ENCODE assay signal across 8 mouse cellular contexts in genomic region chr7:96417251-96418004, GRCm38 (mm10).
A peak's percentile ranks its signal among the peaks of the same experiment; 100 is the strongest.
DNase-seq lines count a peak whose midpoint lies in the region; ATAC-seq lines count a peak whose summit lies in the region.

No protein-coding gene starts in this region.

- H3K4me2 ChIP-seq in hindbrain, embryonic 13.5 days: no peak overlapping the region
- no peak overlapping the region for H3K4me2 ChIP-seq in hindbrain, embryonic 12.5 days (replicated peaks)
- no peak overlapping the region for H3K4me2 ChIP-seq in kidney, embryonic 15.5 days
- no peak overlapping the region for H3K4me2 ChIP-seq in limb, embryonic 11.5 days (ENCODE audit: low read depth, severe bottlenecking)

- DNase-seq in cerebellum, adult 18-20 months: peak; percentile 77 to 78
- peak; percentile 29 for DNase-seq in gastrocnemius, adult 18-20 months (ENCODE audit: low spot score)
- DNase-seq in limb, embryonic 11.5 days (ENCODE audit: low spot score): peak; percentile 55
- DNase-seq in right cerebral cortex, postnatal 10 days (ENCODE audit: low spot score in 2 of 2): peak; percentile 88 to 90
- DNase-seq in thymus, postnatal 4 days: no peak

- H3K4me1 ChIP-seq in hindbrain, embryonic 13.5 days (replicated peaks): peaks cover 34% of the 10 kb centered on the region
- peaks cover 13% of the 10 kb centered on the region; the same call in 1 of the 2 replicates for H3K4me1 ChIP-seq in hindbrain, embryonic 12.5 days
- peaks cover 72% of the 10 kb centered on the region for H3K4me1 ChIP-seq in kidney, embryonic 15.5 days
- peaks cover 14% of the 10 kb centered on the region for H3K4me1 ChIP-seq in limb, embryonic 11.5 days (ENCODE audit: control insufficient read depth, insufficient read depth, low read length)

- H3K9me3 ChIP-seq in hindbrain, embryonic 13.5 days: no peaks in the 10 kb centered on the region
- no peaks in the 10 kb centered on the region for H3K9me3 ChIP-seq in hindbrain, embryonic 12.5 days (replicated peaks)
- H3K9me3 ChIP-seq in kidney, embryonic 15.5 days (replicated peaks): no peaks in the 10 kb centered on the region
- no peaks in the 10 kb centered on the region for H3K9me3 ChIP-seq in limb, embryonic 11.5 days (ENCODE audit: control insufficient read depth, low read length)

- peak; percentile 40 for ATAC-seq in hindbrain, embryonic 13.5 days (ENCODE audit: low FRiP score)
- ATAC-seq in hindbrain, embryonic 12.5 days (ENCODE audit: low FRiP score): no peak
- 0 out of 2 replicates have a peak, but pooled peaks have one; percentile 32 for ATAC-seq in kidney, embryonic 15.5 days (replicated peaks; ENCODE audit: low FRiP score)
- peak; percentile 61; the same call in 1 of the 2 replicates for ATAC-seq in limb, embryonic 11.5 days (ENCODE audit: insufficient number of reproducible peaks, low FRiP score, low TSS enrichment, low read depth)

- no peaks in the 10 kb centered on the region for H3K27me3 ChIP-seq in hindbrain, embryonic 13.5 days
- H3K27me3 ChIP-seq in hindbrain, embryonic 12.5 days: no peaks in the 10 kb centered on the region
- no peaks in the 10 kb centered on the region for H3K27me3 ChIP-seq in kidney, embryonic 15.5 days
- no peaks in the 10 kb centered on the region for H3K27me3 ChIP-seq in limb, embryonic 11.5 days (ENCODE audit: control insufficient read depth, insufficient read depth, low read length)

- H3K27ac ChIP-seq in hindbrain, embryonic 13.5 days: no peak overlapping the region
- no peak overlapping the region for H3K27ac ChIP-seq in hindbrain, embryonic 12.5 days
- H3K27ac ChIP-seq in kidney, embryonic 15.5 days: peak overlapping the region; percentile 32; the same call in 1 of the 2 replicates
- no peak overlapping the region for H3K27ac ChIP-seq in limb, embryonic 11.5 days (replicated peaks; ENCODE audit: low read depth, low read length)

- WGBS in hindbrain, embryonic 13.5 days: 78% methylated on average over 13 of the region's 13 CpGs
- WGBS in hindbrain, embryonic 12.5 days: 81% methylated on average over 13 of the region's 13 CpGs
- 64% methylated on average over 13 of the region's 13 CpGs for WGBS in kidney, embryonic 15.5 days
- 37% methylated on average over 13 of the region's 13 CpGs for WGBS in limb, embryonic 11.5 days

- H3K9ac ChIP-seq in hindbrain, embryonic 13.5 days: no peak overlapping the region
- H3K9ac ChIP-seq in hindbrain, embryonic 12.5 days: no peak overlapping the region
- no peak overlapping the region for H3K9ac ChIP-seq in kidney, embryonic 15.5 days
- no peak overlapping the region for H3K9ac ChIP-seq in limb, embryonic 11.5 days (ENCODE audit: low read length)

- H3K36me3 ChIP-seq in hindbrain, embryonic 13.5 days: no peaks in the 10 kb centered on the region
- no peaks in the 10 kb centered on the region for H3K36me3 ChIP-seq in hindbrain, embryonic 12.5 days
- no peaks in the 10 kb centered on the region for H3K36me3 ChIP-seq in kidney, embryonic 15.5 days
- H3K36me3 ChIP-seq in limb, embryonic 11.5 days (ENCODE audit: control insufficient read depth, insufficient read depth, low read length): no peaks in the 10 kb centered on the region

- H3K4me3 ChIP-seq in hindbrain, embryonic 13.5 days: no peak overlapping the region
- no peak overlapping the region for H3K4me3 ChIP-seq in hindbrain, embryonic 12.5 days
- H3K4me3 ChIP-seq in kidney, embryonic 15.5 days (replicated peaks): no peak overlapping the region
- H3K4me3 ChIP-seq in limb, embryonic 11.5 days (ENCODE audit: low read depth, low read length): no peak overlapping the region
